Mouse (Mus musculus) T-helper 1 cell (primary cell): ENCODE results near the gene Rchy1.

ENCODE experiments used
- in situ Hi-C: fragments of 300-600 bp; cut with MboI, MseI; formaldehyde crosslinking; loops from one replicate; pipeline ENCODE4 v1.15.1; 2025; ENCODE audit warnings: high pct_unique_total_duplicates

The Rchy1 gene

DNA sequence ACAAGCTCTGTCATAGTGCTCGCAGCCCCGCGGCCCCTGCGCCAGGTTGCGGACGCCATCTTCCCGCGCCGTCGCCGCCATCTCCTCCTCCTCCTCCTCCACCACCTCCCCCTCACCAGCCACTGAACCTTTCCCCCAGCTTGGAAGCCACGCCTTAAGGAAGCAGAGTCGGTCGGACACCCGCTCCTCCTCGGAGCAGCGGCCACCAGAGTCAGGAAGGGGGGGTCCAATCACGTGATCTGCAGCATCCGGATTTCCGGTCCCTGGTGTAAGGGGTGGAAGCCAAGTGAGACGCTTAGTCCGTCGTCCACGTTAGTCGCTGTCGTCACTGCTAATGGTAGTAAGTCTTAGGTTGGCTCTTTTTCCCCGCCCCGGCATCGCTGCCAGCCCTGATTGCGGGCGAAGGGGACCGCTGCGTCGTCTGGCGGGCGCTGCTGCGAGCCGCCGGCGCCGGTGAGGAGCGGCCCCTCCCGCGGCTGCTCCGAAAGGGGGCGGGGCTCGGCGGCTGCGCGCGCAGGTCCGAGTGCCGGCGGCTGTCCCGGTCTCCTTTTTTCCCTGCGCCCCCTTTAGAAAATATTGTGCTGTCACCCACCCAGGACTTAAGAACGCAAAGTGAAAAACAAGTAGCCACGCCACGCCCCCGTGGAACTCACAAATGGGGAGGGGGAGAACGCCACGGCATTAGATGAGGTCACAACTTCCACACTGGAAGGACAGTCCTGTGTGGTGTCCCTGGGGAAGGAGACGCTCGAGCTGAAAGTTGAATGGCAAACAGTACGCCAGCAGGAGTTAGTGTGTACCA lies at the start of gene Rchy1:
Gene Rchy1, minus strand, starts transcription at position 430 of the 802 bp plus-strand sequence.
- in situ Hi-C loops = no loop called here

DNA sequence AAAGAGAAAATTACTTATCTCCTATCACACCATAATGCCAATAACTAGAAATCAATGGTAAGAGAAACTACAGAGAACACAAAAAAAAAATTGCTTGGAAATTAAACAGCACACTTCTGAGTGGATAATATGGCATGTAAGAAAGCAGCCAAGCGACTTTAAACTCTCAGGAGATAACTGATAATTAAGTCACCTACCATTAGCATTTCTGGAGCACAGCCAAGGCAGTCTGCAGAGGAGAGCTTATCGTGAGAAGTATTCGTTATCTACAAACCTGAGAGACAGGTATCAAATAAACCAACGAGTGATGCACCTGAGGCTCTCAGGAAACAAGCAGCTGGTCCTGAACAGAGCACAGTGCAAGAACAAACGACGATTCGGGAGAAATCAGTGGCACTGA lies 48.9 kb upstream of the Rchy1 start:
- in situ Hi-C loops = loop anchor here (10.0 to 25.0 kb wide), 2 partner anchors 157 to 1074 kb away; partner anchors contain the start of gene Mthfd2l

DNA sequence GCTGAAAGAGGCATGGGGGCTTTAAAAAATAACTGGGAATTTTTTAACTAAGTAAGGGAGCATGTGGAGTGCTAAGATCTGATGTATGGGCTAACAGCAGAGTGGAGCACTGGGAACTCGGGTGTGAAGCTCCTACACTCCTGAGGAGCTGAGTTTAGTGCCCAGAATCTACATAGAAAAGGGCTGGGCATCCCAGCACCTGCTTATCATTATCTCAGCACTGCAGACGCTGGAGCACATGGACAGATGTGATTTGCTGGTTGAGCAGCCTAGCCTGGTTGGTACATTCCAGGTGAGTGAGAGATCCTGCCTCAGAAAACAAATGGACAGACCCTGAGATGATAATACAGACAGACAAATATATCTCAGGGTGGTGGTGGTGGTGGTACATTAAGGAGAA lies 47.0 kb upstream of the Rchy1 start:
- in situ Hi-C loops = loop anchor here (10.0 to 25.0 kb wide), 2 partner anchors 155 to 1073 kb away; partner anchors contain the start of gene Mthfd2l

DNA sequence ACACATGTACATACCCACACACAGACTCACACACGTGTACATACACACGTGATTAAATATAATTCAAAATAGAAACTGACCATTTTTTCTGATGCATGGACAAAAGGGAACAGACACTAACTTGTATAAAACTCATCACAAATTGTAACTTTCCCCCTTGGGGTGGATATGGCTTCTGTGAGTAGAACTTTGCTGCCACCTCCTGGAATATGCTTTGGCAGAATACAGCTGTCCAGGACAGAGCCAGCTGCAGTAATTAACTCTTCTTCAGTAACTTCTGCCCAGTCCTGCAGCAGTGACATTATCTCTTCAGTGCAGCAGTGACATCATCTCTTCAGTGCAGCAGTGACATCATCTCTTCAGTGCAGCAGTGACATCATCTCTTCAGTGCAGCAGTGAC lies 40.1 kb upstream of the Rchy1 start:
- in situ Hi-C loops = loop anchor here (25.0 kb wide), 1 partner anchor 1066 kb away; the partner anchor contains the start of gene Mthfd2l

DNA sequence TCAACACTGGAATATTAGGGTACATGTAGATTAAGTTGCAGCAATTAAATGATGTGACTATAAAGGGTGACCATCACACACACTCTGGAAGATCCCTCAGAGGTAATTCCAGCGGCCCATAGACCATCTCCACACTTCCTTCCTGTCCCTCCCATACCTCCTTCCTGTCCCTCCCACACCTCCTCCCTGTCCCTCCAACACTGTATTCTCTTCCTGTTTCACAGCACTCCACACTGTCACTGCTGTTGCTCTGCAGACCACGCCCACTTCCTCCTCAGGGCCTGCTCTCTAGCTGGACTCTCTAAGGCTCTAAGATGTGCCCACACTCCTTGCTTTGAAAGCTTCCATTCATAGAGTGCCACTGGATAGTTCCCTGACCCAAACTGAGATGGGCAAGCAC lies 37.9 kb upstream of the Rchy1 start:
- in situ Hi-C loops = loop anchor here (25.0 kb wide), 1 partner anchor 1063 kb away; the partner anchor contains the start of gene Mthfd2l

DNA sequence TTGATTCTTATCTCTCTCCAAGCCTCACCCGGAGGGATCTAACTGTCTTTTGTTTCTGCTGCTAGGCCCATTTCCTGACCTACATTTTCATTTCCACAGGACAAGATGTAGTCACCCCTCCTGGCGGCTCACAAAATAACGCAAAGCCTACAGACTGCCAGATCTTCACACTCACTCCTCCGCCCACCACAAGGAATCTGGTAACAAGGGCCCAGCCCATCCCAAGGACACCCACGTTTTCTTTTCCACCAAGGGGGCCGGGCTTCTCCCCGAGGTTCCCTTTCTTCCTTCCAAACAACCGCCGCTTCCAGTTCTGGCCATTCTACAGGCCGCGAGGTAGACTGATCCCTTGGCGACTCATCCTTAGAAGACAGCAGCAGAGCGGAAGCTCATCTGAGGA lies 31.7 kb upstream of the Rchy1 start:
- in situ Hi-C loops = no loop called here

DNA sequence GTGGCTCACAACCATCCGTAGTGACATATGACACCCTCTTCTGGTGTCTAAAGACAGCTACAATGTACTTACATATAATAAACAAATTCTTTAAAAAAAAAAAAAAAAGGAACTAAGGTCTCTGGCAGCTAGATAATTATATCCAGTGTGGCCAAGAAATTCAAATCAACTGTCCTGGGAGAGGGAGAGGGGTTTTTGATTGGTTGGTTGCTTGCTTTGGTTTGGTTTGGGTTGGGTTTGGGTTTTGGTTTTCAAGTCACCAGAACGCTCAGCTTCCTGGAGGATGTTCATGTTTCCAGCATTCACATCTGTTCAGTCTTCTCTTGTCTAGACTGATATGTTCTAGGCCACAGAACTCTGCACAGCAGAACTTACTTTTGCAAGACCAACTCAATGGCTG lies 30.2 kb upstream of the Rchy1 start:
- in situ Hi-C loops = no loop called here

DNA sequence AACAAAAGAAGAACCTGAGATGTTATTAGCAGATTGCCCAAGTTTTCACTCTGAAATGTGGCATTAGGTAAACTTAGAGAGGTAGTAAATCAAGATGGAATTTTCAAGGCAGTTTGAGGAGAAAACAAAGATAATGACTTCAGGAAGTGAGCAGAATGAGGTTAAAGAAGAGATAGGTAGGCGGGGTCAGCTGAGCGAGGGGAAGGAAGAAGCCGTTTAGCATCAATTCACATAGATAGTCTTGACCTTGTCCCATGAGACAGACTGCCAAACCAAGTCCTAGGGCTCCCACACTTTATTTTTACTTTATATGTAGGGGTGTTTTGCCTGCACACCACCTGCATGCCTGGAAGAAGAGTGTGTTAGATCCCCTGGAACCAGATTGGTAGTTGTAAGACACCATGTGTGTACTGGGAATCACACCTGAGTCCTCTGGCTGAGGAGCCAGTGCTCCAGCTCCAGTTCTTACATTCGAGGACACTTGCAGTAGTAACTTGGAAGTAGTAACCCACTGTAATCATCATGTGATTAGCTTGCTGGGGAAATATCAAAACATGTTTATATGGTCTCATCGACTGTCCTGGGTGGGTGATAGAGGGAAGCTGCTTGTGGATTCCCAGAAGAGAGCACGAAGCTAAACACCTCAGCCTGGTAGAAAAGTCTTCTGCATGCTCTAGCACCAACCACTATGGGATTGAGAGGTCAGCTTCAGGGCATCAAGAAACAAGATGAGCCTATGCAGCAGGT lies 28.5 kb upstream of the Rchy1 start:
- in situ Hi-C loops = no loop called here

DNA sequence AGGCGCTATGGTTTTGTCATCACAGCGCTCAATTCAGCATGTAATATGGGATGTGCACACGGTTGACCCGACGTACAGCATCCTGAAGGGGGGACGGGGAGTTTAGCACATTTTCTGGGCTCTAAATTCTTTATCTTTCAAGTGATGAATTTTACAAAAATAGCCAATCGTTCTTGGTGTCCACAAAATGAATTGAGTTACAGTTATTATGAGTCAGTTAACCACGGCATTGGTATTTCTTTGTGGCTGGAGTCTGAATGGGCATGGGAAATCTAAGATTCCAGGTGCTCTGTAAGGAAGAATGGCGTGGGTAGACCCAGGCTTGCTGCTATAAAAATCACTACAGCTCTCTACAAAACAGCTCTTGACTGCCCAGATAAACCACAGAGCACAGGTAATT lies 26.4 kb upstream of the Rchy1 start:
- in situ Hi-C loops = loop anchor here (10.0 kb wide), 1 partner anchor 824 kb away; no protein-coding TSS in a partner anchor

DNA sequence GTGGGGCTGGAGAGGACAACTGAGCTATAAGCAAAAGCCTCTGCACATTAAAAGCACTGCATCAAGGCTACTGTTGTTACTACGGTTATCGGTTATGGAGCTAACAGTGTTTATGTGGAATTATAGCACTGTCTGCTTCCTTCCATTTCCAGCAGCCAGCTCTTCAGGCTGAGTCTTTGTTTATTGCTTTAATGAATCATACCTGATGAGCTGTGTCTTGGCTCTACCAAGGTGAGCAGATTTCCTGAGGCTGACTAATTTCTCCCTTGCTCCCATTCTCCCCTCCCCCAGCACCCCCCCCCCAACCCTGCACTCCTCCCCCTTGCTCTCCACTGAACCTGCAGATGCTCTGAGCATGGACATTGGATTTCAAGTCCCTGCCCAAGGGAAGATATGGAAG lies 24.9 kb upstream of the Rchy1 start:
- in situ Hi-C loops = loop anchor here (10.0 kb wide), 1 partner anchor 823 kb away; no protein-coding TSS in a partner anchor

DNA sequence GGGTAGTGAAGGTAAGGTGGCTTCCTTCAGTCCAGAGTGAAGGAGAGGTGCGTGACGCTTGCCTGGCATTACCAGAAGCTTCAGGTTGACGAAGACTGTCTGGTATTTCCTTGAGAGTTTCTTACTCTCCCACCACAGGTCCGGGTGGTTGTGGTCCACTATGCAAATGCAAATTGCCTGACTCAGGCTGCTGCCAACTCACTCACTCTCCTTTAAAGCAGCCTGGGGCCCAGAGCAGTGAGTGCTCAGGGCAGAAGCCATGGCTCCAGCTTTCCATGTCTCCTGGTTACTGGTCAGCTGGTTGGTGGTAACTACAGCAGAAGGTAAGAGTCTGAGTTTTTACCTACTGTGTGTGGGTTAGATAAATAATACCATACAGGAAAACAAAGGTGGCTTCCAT lies 24.4 kb upstream of the Rchy1 start, which contains the start of gene Odaph:
Gene Odaph, plus strand, starts transcription at position 240 of the 400 bp plus-strand sequence.
- in situ Hi-C loops = loop anchor here (10.0 kb wide), 1 partner anchor 822 kb away; no protein-coding TSS in a partner anchor

DNA sequence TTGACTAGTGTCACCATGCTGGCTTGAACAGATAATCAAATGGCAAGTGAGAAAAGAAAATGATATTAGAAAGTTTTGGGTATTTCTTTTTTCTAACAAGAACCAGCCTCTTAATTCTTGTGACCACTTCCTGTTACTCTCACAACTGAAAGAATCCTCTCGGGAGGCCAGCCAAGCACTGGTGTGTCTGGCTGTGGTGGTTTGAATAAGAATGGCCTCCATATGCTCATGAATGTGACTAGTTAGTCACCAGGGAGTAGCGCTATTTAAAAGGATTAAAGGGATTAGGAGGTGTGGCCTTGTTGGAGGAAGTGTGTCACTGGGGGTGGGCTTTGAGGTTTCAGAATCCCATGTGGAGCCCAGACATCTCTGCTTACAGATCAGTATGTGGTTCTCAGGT lies 22.9 kb upstream of the Rchy1 start:
- in situ Hi-C loops = loop anchor here (10.0 kb wide), 1 partner anchor 821 kb away; no protein-coding TSS in a partner anchor

DNA sequence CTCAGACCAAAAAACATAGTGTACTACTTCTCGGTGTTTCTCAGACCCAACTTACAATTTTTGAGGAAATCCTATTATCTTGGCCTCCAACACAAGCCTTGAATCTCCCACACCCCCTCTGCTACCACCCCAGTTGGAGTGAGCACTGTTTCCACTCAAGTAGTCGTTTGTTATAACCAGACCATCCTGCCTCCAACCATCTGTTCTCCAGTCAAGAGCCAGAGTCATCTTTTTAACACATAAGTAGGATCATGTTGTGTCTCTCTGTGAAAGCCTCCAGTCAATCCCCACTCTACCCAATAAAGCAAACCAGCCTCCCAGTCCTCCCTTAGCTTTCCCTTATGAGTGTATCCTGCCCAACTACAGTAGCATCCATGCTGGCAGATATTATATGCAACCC lies 20.6 kb upstream of the Rchy1 start:
- in situ Hi-C loops = loop anchor here (10.0 kb wide), 1 partner anchor 819 kb away; no protein-coding TSS in a partner anchor

DNA sequence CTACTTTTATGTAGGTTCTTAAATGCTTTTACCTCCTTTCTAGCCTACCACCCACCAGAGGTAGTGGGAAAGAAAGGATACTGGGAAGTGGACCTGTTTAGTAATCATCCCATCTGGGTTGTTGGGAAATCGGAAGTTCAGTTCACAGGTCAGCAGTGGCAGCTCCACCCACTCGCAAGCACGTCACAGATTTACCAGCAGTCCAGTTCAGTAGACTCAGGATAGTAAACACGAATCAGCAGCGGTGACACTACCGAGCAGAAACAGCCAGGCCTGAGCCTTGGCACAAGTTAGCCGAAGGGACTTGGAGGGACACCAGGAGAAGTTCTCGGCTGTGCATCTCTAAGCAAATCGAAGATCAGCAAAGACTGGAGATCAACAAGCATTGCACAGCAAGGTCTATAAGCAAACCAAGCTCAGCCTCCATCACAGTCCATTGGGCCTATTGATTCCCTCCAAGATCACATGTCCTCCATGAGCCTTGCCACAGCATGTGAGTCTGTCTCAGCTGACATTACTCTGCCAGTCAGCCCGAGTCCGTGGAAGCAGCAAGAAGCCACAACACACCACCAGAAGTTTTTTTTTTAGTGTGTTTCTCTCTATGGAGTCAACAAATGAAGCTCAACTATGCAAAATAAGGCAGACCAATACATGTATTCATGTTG lies 18.4 kb upstream of the Rchy1 start:
- in situ Hi-C loops = loop anchor here (10.0 kb wide), 1 partner anchor 817 kb away; no protein-coding TSS in a partner anchor

DNA sequence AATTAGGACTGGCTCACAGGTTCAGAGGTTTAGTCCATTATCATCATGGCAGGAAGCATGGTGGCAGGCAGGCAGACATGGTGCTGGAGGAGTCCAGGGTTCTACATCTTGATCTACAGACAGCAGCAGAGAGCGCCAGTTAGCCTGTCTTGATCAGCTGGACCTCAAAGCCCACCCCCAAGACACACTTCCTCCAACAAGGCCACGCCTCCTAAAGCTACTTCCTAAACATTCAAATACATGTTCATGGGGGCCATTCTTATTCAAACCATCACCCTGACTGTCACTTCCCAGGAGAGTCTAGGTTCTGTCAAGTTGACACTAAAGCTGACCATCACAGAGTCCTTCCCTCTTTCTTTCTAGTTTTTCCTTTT lies 14.5 kb upstream of the Rchy1 start:
- in situ Hi-C loops = no loop called here

DNA sequence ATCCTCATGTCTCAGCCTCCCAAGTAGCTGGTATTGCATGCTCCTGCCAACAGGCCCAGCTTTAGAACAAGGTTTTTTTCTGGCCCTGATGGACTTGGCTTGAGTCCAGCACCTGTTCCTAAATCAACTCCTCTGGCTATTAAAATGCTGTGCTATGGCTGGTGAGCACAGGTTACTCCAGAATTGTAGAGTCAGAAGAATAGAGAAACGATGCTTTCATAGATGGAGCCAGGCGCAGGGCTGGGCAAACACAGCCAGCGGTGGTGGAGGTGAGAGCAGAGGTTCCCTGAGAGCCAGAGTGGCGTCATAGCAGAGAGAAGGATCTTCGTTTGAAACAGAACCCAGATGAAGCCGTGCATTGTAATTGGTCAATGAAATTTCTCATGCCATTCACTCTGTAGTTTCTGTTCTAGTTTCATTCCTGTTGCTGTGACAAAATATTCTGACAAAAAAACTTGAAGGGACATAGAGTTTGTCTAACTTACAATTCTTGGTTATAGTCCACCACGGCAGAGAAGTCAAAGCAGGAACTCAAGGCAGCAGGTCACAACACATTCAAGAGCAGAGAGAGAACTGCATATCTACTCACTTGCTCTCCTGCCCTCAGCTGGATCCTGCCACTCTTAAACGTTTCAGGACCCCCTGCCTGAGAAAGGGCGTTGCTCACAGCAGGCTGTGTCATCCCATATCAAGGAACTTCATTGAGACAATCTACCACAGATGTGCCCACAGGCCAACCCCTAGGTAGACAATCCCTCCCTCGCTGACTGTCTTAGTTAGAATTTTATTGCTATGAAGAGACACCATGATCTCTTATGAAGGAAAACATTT lies 13.9 kb upstream of the Rchy1 start:
- in situ Hi-C loops = no loop called here

DNA sequence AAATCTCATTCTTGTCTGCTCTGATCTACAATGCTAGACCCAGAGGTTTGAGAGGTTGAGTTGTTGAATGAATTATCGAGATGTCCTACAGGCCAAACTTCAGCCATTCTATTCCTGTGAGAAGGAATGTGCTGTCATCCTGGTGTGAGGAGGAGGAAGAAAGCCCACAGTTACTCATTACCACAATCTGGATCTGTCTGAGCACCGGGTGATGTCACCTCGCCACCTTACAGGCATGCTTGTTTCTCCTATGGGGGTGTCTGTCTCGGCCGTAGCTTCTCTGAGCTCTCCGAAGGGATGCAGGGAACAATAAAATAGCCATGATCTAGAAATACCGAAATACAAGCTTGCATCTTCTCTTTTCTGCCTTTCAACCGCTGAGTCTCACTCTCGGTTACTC lies 12.9 kb upstream of the Rchy1 start:
- in situ Hi-C loops = no loop called here

DNA sequence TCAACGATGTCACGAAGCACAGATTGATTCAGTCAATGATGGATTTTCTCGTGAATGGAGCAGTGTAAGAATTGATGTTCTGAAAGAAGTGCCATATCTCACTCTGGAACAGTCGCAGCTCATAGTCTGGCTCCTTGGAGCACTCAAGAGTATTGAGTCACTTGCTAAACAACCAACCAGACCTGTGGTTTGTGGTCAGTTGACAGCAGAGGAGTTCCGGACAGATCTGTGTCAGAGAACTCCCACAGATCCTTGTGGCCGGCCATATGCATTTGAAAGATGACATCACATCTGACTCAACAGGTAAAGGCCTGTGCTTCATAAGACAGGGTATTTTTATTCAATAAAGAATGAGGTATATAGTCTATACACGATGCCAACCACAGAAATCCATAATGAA lies 11.1 kb upstream of the Rchy1 start:
- in situ Hi-C loops = no loop called here

DNA sequence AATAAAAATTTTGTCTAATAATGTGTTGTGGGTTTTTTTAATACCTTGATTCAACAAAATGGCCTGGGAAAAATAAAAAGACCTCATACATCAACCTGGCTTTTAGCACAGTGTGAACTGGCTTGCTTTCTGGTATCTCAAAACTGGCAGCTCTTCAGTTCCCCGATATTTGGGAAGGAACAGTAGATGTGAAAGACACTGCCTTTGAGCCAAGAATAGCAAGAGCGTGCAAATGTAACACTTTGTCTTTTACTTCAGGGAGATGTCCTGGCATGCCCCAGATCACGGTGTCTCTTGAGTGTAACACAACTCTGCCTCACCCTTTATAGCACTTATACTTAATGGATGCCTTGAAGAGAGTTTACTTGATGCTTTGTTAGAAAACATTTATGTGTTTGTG lies 9.2 kb upstream of the Rchy1 start:
- in situ Hi-C loops = no loop called here

DNA sequence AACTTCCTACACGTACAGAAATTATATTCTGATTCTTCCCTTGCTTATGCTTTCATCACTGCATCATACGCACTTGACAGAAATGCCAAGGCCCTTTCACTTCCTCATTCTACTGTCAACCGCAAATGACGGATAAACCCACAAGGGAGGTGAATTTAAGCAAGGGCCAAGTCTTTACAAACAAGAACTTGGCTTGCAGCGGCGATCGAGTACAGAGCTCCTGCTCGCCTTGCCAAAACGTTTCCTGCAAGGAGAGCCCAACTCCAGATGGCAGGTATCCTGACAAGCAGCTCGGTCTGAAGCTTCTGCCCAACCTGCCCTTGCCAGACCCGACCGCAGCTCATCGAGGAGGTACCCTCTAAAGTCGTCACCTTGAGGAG lies 619 bp downstream of the Rchy1 start:
- in situ Hi-C loops = no loop called here

DNA sequence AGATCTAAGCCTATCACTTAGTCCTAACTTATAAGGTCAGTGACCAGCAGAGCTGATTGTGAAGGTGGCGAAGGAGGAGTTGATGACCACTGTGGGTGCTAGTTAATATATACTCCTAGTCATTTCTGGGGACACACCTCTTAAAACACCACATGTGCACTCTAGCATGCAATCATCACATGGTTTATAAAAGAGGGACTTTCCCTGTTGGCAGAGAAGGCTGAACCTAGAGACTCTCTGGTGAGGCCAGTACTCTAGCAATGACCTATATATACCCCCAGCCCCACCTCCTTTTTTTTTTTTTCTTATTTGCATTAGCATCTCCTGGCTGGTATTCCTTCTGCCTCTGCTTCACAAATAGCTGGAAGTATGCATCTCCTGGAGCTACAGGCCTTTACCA lies 1.5 kb downstream of the Rchy1 start:
- in situ Hi-C loops = no loop called here
